Mouse (Mus musculus): ENCODE measurements around the gene Acap1. TPM values are rescaled to one million over a fixed set of nuclear protein-coding genes. Genes with fewer than 3 reads are reported as not detected.

Acap1 gene
- polyA plus RNA-seq (2016; fragmentation: Nextera tagmentation; extraction: Ambion mirVana) = 0.90 and 1.5 TPM in 2 replicates

GRCm38 (mm10) chr11:69895291-69895690, at the start of gene Acap1:
TSS of gene Acap1 (minus strand) at chr11:69895539.
- Histone ChIP-seq H3K27me3 (no peaks in the 10 kb centered on the region), H3K36me3 (peaks cover 5% of the 10 kb centered on the region; the same call in 1 of the 2 replicates), H3K9ac (replicated peaks) (no peak within 1 kb of the TSS), H3K9me3 (no peaks in the 10 kb centered on the region), H3K4me1 (replicated peaks) (peaks cover 18% of the 10 kb centered on the region), H3K4me3 (replicated peaks) (no peak within 1 kb of the TSS), H3K27ac (no peak within 1 kb of the TSS), H3K4me2 (no peak within 1 kb of the TSS)
- 76% methylated on average over 4 of the region's 4 CpGs for WGBS
- ATAC-seq (ENCODE audit: insufficient number of reproducible peaks, insufficient read depth, low FRiP score, low TSS enrichment, low read depth) = no peak

GRCm38 (mm10) chr11:69940962-69941361, 45.6 kb upstream of the Acap1 start:
- H3K4me1 ChIP-seq (replicated peaks) = peaks cover 37% of the 10 kb centered on the region
- no peak for ATAC-seq (ENCODE audit: insufficient number of reproducible peaks, insufficient read depth, low FRiP score, low TSS enrichment, low read depth)
- H3K27me3 ChIP-seq = peaks cover 14% of the 10 kb centered on the region
- H3K36me3 ChIP-seq = peaks cover 48% of the 10 kb centered on the region
- H3K4me2 ChIP-seq = no peak overlapping the region
- H3K9me3 ChIP-seq = no peaks in the 10 kb centered on the region
- H3K9ac ChIP-seq (replicated peaks) = no peak overlapping the region; the same call in 1 of the 2 replicates
- WGBS = 77% methylated on average over 4 of the region's 4 CpGs
- no peak overlapping the region for H3K27ac ChIP-seq
- no peak overlapping the region for H3K4me3 ChIP-seq (replicated peaks)

GRCm38 (mm10) chr11:69939731-69940130, 44.4 kb upstream of the Acap1 start:
- Histone ChIP-seq H3K9me3 (no peaks in the 10 kb centered on the region), H3K27me3 (peaks cover 18% of the 10 kb centered on the region)
- no peak for ATAC-seq (ENCODE audit: insufficient number of reproducible peaks, insufficient read depth, low FRiP score, low TSS enrichment, low read depth)

GRCm38 (mm10) chr11:69939181-69939580, 43.8 kb upstream of the Acap1 start:
- peaks cover 30% of the 10 kb centered on the region for H3K36me3 ChIP-seq
- peaks cover 39% of the 10 kb centered on the region for H3K4me1 ChIP-seq (replicated peaks)
- H3K9me3 ChIP-seq = no peaks in the 10 kb centered on the region
- no peak overlapping the region for H3K4me2 ChIP-seq
- H3K9ac ChIP-seq (replicated peaks) = no peak overlapping the region
- no peak for ATAC-seq (ENCODE audit: insufficient number of reproducible peaks, insufficient read depth, low FRiP score, low TSS enrichment, low read depth)
- H3K27me3 ChIP-seq = peaks cover 18% of the 10 kb centered on the region
- WGBS = 67% methylated on average over 5 of the region's 5 CpGs
- no peak overlapping the region for H3K27ac ChIP-seq
- H3K4me3 ChIP-seq (replicated peaks) = no peak overlapping the region

More at GRCm38 (mm10) chr11:69939731-69940130, 44.4 kb upstream of the Acap1 start:
- H3K27ac ChIP-seq = no peak overlapping the region
- peaks cover 39% of the 10 kb centered on the region for H3K4me1 ChIP-seq (replicated peaks)
- H3K9ac ChIP-seq (replicated peaks) = no peak overlapping the region
- peaks cover 35% of the 10 kb centered on the region for H3K36me3 ChIP-seq
- H3K4me2 ChIP-seq = no peak overlapping the region
- 97% methylated on average over 17 of the region's 17 CpGs for WGBS
- H3K4me3 ChIP-seq (replicated peaks) = no peak overlapping the region

- ATAC-seq (ENCODE audit: insufficient number of reproducible peaks, insufficient read depth, low FRiP score, low TSS enrichment, low read depth) = no peak
- peaks cover 18% of the 10 kb centered on the region for H3K27me3 ChIP-seq
- H3K9ac ChIP-seq (replicated peaks) = peak overlapping the region; percentile 23; the same call in 1 of the 2 replicates
- peak overlapping the region; percentile 17; the same call in 1 of the 2 replicates for H3K4me2 ChIP-seq
- H3K4me1 ChIP-seq (replicated peaks) = peaks cover 39% of the 10 kb centered on the region
- H3K27ac ChIP-seq = no peak overlapping the region
- peaks cover 24% of the 10 kb centered on the region for H3K36me3 ChIP-seq
- H3K4me3 ChIP-seq (replicated peaks) = peak overlapping the region; percentile 12; the same call in 1 of the 2 replicates
- WGBS = 26% methylated on average over 9 of the region's 9 CpGs
- H3K9me3 ChIP-seq = no peaks in the 10 kb centered on the region
Observed at GRCm38 (mm10) chr11:69938401-69938979, 43.2 kb upstream of the Acap1 start.

GRCm38 (mm10) chr11:69937834-69938233, 42.5 kb upstream of the Acap1 start:
- H3K9ac ChIP-seq (replicated peaks) = peak overlapping the region; percentile 23; the same call in 1 of the 2 replicates
- H3K27me3 ChIP-seq = peaks cover 18% of the 10 kb centered on the region
- peaks cover 17% of the 10 kb centered on the region for H3K36me3 ChIP-seq
- no peak overlapping the region for H3K4me3 ChIP-seq (replicated peaks)
- H3K27ac ChIP-seq = no peak overlapping the region
- ATAC-seq (ENCODE audit: insufficient number of reproducible peaks, insufficient read depth, low FRiP score, low TSS enrichment, low read depth) = no peak
- WGBS = 68% methylated on average over 5 of the region's 5 CpGs
- peak overlapping the region; percentile 100; the same call in 1 of the 2 replicates for H3K4me2 ChIP-seq
- H3K4me1 ChIP-seq (replicated peaks) = peaks cover 39% of the 10 kb centered on the region
- H3K9me3 ChIP-seq = no peaks in the 10 kb centered on the region

GRCm38 (mm10) chr11:69937385-69937784, 42.0 kb upstream of the Acap1 start:
- Histone ChIP-seq H3K4me1 (replicated peaks) (peaks cover 39% of the 10 kb centered on the region), H3K27ac (no peak overlapping the region), H3K27me3 (peaks cover 18% of the 10 kb centered on the region), H3K9me3 (no peaks in the 10 kb centered on the region), H3K4me3 (replicated peaks) (peak overlapping the region; percentile 70; the same call in 1 of the 2 replicates), H3K36me3 (peaks cover 13% of the 10 kb centered on the region; the same call in 1 of the 2 replicates), H3K9ac (replicated peaks) (no peak overlapping the region; the same call in 1 of the 2 replicates), H3K4me2 (peak overlapping the region; percentile 100)
- 43% methylated on average over 3 of the region's 4 CpGs for WGBS
- no peak for ATAC-seq (ENCODE audit: insufficient number of reproducible peaks, insufficient read depth, low FRiP score, low TSS enrichment, low read depth)

- no peak for ATAC-seq (ENCODE audit: insufficient number of reproducible peaks, insufficient read depth, low FRiP score, low TSS enrichment, low read depth)
Observed at GRCm38 (mm10) chr11:69936714-69937347, 41.5 kb upstream of the Acap1 start.

GRCm38 (mm10) chr11:69936156-69936555, 40.8 kb upstream of the Acap1 start:
- no peak for ATAC-seq (ENCODE audit: insufficient number of reproducible peaks, insufficient read depth, low FRiP score, low TSS enrichment, low read depth)
- H3K4me1 ChIP-seq (replicated peaks) = peaks cover 36% of the 10 kb centered on the region
- H3K27ac ChIP-seq = 0 out of 2 replicates have a peak overlapping the region, but pooled peaks have one; percentile 17
- H3K36me3 ChIP-seq = 0 out of 2 replicates have a peak, but pooled peaks cover 2% of the 10 kb centered on the region
- peak overlapping the region; percentile 75 for H3K9ac ChIP-seq (replicated peaks)
- H3K9me3 ChIP-seq = no peaks in the 10 kb centered on the region
- peak overlapping the region; percentile 70 for H3K4me3 ChIP-seq (replicated peaks)
- peaks cover 18% of the 10 kb centered on the region for H3K27me3 ChIP-seq
- peak overlapping the region; percentile 100 for H3K4me2 ChIP-seq
- under 1% methylated on average over 30 of the region's 30 CpGs for WGBS

More at GRCm38 (mm10) chr11:69936714-69937347, 41.5 kb upstream of the Acap1 start:
- Histone ChIP-seq H3K27ac (no peak overlapping the region), H3K36me3 (peaks cover 7% of the 10 kb centered on the region; the same call in 1 of the 2 replicates), H3K9ac (replicated peaks) (peak overlapping the region; percentile 75; the same call in 1 of the 2 replicates), H3K9me3 (no peaks in the 10 kb centered on the region), H3K4me1 (replicated peaks) (peaks cover 39% of the 10 kb centered on the region), H3K27me3 (peaks cover 18% of the 10 kb centered on the region), H3K4me3 (replicated peaks) (peak overlapping the region; percentile 70), H3K4me2 (peak overlapping the region; percentile 100)
- 44% methylated on average over 9 of the region's 9 CpGs for WGBS

- 2% methylated on average over 54 of the region's 62 CpGs for WGBS
- ATAC-seq (ENCODE audit: insufficient number of reproducible peaks, insufficient read depth, low FRiP score, low TSS enrichment, low read depth) = peak; percentile 89
- Histone ChIP-seq H3K36me3 (no peaks in the 10 kb centered on the region), H3K27me3 (peaks cover 18% of the 10 kb centered on the region), H3K4me2 (peak within 1 kb of the TSS; percentile 100), H3K9ac (replicated peaks) (peak within 1 kb of the TSS; percentile 75), H3K27ac (peak within 1 kb of the TSS; percentile 56; the same call in 1 of the 2 replicates), H3K9me3 (no peaks in the 10 kb centered on the region), H3K4me1 (replicated peaks) (peaks cover 36% of the 10 kb centered on the region), H3K4me3 (replicated peaks) (peak within 1 kb of the TSS; percentile 70)
Observed at GRCm38 (mm10) chr11:69935137-69935879, 40.0 kb upstream of the Acap1 start, which contains the start of gene Ybx2. TSS of gene Ybx2 (plus strand) at chr11:69935796.

Measured in limb, embryonic 12.5 days (tissue).